ENCODE assay signal across 9 mouse cellular contexts in the genomic region with DNA sequence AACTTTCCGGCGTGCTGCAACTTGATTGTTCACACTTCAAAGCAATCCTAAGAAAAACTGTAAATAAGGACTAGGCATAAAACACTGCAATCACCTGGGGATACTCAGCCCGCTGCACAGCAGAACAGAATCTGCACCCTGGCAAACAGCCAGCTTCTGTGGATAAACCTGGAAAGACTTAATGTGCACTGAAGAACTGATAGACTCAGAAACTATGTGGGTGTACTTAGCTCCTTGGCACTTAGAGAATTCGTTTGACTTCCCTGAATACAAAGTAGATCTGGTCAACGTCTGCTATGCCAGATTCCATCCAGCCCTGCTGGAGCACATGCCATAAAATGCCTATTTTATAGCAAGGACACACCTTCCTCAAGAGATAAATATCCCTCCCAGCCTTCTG.
DNase-seq lines count a peak whose midpoint lies in the region; ATAC-seq and TF ChIP-seq lines count a peak whose summit lies in the region.
"Had no signal": no experiment of that assay in that cellular context is flagged by ENCODE, and none has a peak within 500 bp of the region (broad histone marks: within the 10 kb centered on the region; RNA-seq: fewer than 3 reads in every experiment).

No protein-coding gene starts in this region.

- 42% methylated on average over 5 of the region's 5 CpGs for WGBS in midbrain, postnatal 0 days

- no peaks in the 10 kb centered on the region for H3K36me3 ChIP-seq in midbrain, postnatal 0 days (ENCODE audit: insufficient read depth, low read length)

- intact Hi-C loops in left cerebral cortex, postnatal 14 days (cut with DNase I) = no loop called here

- no peaks in the 10 kb centered on the region for H3K27me3 ChIP-seq in midbrain, postnatal 0 days (ENCODE audit: insufficient read depth, low read length)

- no peak for TF ChIP-seq CTCF in brain, embryonic 14.5 days (IDR thresholded peaks at IDR 0.05; ENCODE audit: borderline replicate concordance, extremely low read depth, insufficient read depth, insufficient read length)
- TF ChIP-seq CTCF in midbrain, postnatal 0 days (IDR thresholded peaks at IDR 0.05) = no peak

- no peaks in the 10 kb centered on the region for H3K4me1 ChIP-seq in midbrain, postnatal 0 days (ENCODE audit: insufficient read depth, low read length)

- no peak overlapping the region for H3K4me2 ChIP-seq in midbrain, postnatal 0 days (ENCODE audit: low read depth, low read length, poor library complexity, severe bottlenecking)

- H3K27ac ChIP-seq in midbrain, postnatal 0 days (ENCODE audit: low read depth, low read length) = no peak overlapping the region

- H3K4me3 ChIP-seq in midbrain, postnatal 0 days (ENCODE audit: low read depth, low read length) = no peak overlapping the region

- no peak for ATAC-seq in midbrain, postnatal 0 days (ENCODE audit: low FRiP score)

- TF ChIP-seq POLR2A in brain, embryonic 14.5 days (IDR thresholded peaks at IDR 0.05; ENCODE audit: borderline replicate concordance, extremely low read depth, insufficient read depth, insufficient read length, poor library complexity, severe bottlenecking) = no peak

- DNase-seq in cerebellum, postnatal 36 days = peak; percentile 1 to 4
- no peak for DNase-seq in cerebellum, adult 8-10 months
- peak; percentile 2 to 6 for DNase-seq in left cerebral cortex, postnatal 14 days (ENCODE audit: low spot score in 2 of 2)
- DNase-seq in left cerebral cortex, adult 11 months (ENCODE audit: low spot score) = no peak
- DNase-seq in brain, embryonic 14.5 days (ENCODE audit: low read depth) = peak; percentile 66
- peak; percentile 28 for DNase-seq in midbrain, postnatal 0 days (ENCODE audit: low spot score)
- DNase-seq in spleen, adult 12 weeks (ENCODE audit: low spot score) = no peak
- DNase-seq in lung, adult 18-20 months = no peak
- DNase-seq: thymus, postnatal 36 days had no signal

- no peaks in the 10 kb centered on the region for H3K9me3 ChIP-seq in midbrain, postnatal 0 days (ENCODE audit: low read length)

- H3K9ac ChIP-seq in midbrain, postnatal 0 days (replicated peaks; ENCODE audit: low read length, poor library complexity, severe bottlenecking) = no peak overlapping the region

Comparison
In these comparisons a context has a peak if more than half of its experiments do, and no peak if none do; other contexts are left out.
1. DNase-seq: peak in cerebellum, postnatal 36 days (2 of 2), left cerebral cortex, postnatal 14 days (2 of 2), brain, embryonic 14.5 days (single experiment) and midbrain, postnatal 0 days (single experiment); none in cerebellum, adult 8-10 months (single experiment), left cerebral cortex, adult 11 months (single experiment), spleen, adult 12 weeks (single experiment) and lung, adult 18-20 months (0 of 2).